In genomic region chr2:27861576-27862238, GRCm38 (mm10) we compare ENCODE assay signal across 15 mouse cellular contexts. TPM values are rescaled to one million over a fixed set of nuclear protein-coding genes. Genes with fewer than 3 reads are reported as not detected.
DNase-seq lines count a peak whose midpoint lies in the region; ATAC-seq and TF ChIP-seq lines count a peak whose summit lies in the region.
"Had no signal": no experiment of that assay in that cellular context is flagged by ENCODE, and none has a peak within 500 bp of the region (broad histone marks: within the 10 kb centered on the region; RNA-seq: fewer than 3 reads in every experiment).

No protein-coding gene starts in this region.

- ATAC-seq in forebrain, embryonic 11.5 days (replicated peaks; ENCODE audit: low FRiP score): no peak
- ATAC-seq: intestine, embryonic 15.5 days; midbrain, embryonic 13.5 days had no signal

- H3K36me3 ChIP-seq in forebrain, embryonic 11.5 days (ENCODE audit: control insufficient read depth, insufficient read depth, low read length): no peaks in the 10 kb centered on the region
- H3K36me3 ChIP-seq: hindbrain, embryonic 12.5 days; intestine, embryonic 15.5 days; liver, embryonic 13.5 days; midbrain, embryonic 13.5 days had no signal

- no peak overlapping the region for H3K9ac ChIP-seq in forebrain, embryonic 11.5 days (ENCODE audit: low read length)
- H3K9ac ChIP-seq: hindbrain, embryonic 12.5 days; intestine, embryonic 15.5 days; liver, embryonic 13.5 days; midbrain, embryonic 13.5 days had no signal

- peak overlapping the region; percentile 21; the same call in 1 of the 2 replicates for H3K27ac ChIP-seq in gastrocnemius, adult 2 months
- H3K27ac ChIP-seq in forebrain, embryonic 11.5 days (ENCODE audit: low read depth, low read length): no peak overlapping the region
- H3K27ac ChIP-seq: hindbrain, embryonic 12.5 days; intestine, embryonic 15.5 days; liver, embryonic 13.5 days; midbrain, embryonic 13.5 days had no signal

- H3K4me2 ChIP-seq in forebrain, embryonic 11.5 days (ENCODE audit: low read depth, low read length, severe bottlenecking): no peak overlapping the region
- H3K4me2 ChIP-seq: hindbrain, embryonic 12.5 days; intestine, embryonic 15.5 days; liver, embryonic 13.5 days; midbrain, embryonic 13.5 days had no signal

- peak; percentile 66 for DNase-seq in gastrocnemius, adult 2 months
- DNase-seq in gastrocnemius, postnatal 4 days (ENCODE audit: low spot score in 2 of 2): no peak
- peak; percentile 29 for DNase-seq in urinary bladder, postnatal 25 days (ENCODE audit: low spot score)
- DNase-seq in urinary bladder, adult 2 months (ENCODE audit: low spot score): no peak
- peak; percentile 48 to 49 for DNase-seq in heart, postnatal 10 days
- DNase-seq in forebrain, embryonic 11.5 days (ENCODE audit: low spot score): no peak
- DNase-seq in adrenal gland, adult (ENCODE audit: inconsistent age in 2 of 2, low spot score in 1 of 2): no peak
- DNase-seq: cerebellum, adult 11-12 months; kidney, postnatal 36 days; liver, embryonic 13.5 days; lung, postnatal 36 days; thymus, postnatal 14 days had no signal

- no peaks in the 10 kb centered on the region; the same call in 1 of the 2 replicates for H3K4me1 ChIP-seq in forebrain, embryonic 11.5 days (replicated peaks; ENCODE audit: control insufficient read depth, insufficient read depth, low read length)
- H3K4me1 ChIP-seq: liver, embryonic 13.5 days had no signal

- intact Hi-C loops in gastrocnemius, adult 2 months (cut with DNase I): no loop called here
- intact Hi-C loops in heart, postnatal 10 days (cut with DNase I): no loop called here

- WGBS in forebrain, embryonic 11.5 days: 87% methylated on average over 9 of the region's 9 CpGs

- no peak overlapping the region for H3K4me3 ChIP-seq in gastrocnemius, adult 2 months
- no peak overlapping the region for H3K4me3 ChIP-seq in forebrain, embryonic 11.5 days (ENCODE audit: low read depth, low read length)
- H3K4me3 ChIP-seq: hindbrain, embryonic 12.5 days; intestine, embryonic 15.5 days; liver, embryonic 13.5 days; midbrain, embryonic 13.5 days had no signal

- TF ChIP-seq CTCF in gastrocnemius, adult 2 months (IDR thresholded peaks at IDR 0.05): no peak

- no peaks in the 10 kb centered on the region; the same call in 1 of the 2 replicates for H3K27me3 ChIP-seq in forebrain, embryonic 11.5 days (ENCODE audit: control insufficient read depth, insufficient read depth, low read length)
- H3K27me3 ChIP-seq: hindbrain, embryonic 12.5 days; intestine, embryonic 15.5 days; midbrain, embryonic 13.5 days had no signal

- no peaks in the 10 kb centered on the region for H3K9me3 ChIP-seq in forebrain, embryonic 11.5 days (ENCODE audit: control insufficient read depth, low read length)
- H3K9me3 ChIP-seq: hindbrain, embryonic 12.5 days; intestine, embryonic 15.5 days; liver, embryonic 13.5 days; midbrain, embryonic 13.5 days had no signal

RNA-seq across cellular contexts. Expression of gene Col5a1, which starts 24.5 kb away (rescaled TPM):
- total RNA-seq in gastrocnemius, adult 2 months (2021): 10 to 100 TPM; 15.9 to 20.9 TPM
- 100 to 1,000 TPM; 479 to 480 TPM for total RNA-seq in gastrocnemius, postnatal 4 days (2021)
- 59.2 and 104 TPM in 2 replicates for polyA plus RNA-seq in urinary bladder, adult 2 months (2012; rRNA removed)
- total RNA-seq in heart, postnatal 10 days (2021): 100 to 1,000 TPM; 157 to 164 TPM
- polyA plus RNA-seq in forebrain, embryonic 11.5 days (2014; fragmentation: Nextera tagmentation; extraction: Ambion mirVana): 20.9 and 23.7 TPM in 2 replicates

Comparison
In these comparisons a context has a peak if more than half of its experiments do, and no peak if none do; other contexts are left out.
1. DNase-seq: peak in gastrocnemius, adult 2 months (single experiment), urinary bladder, postnatal 25 days (single experiment) and heart, postnatal 10 days (2 of 2); none in gastrocnemius, postnatal 4 days (0 of 2), urinary bladder, adult 2 months (single experiment), forebrain, embryonic 11.5 days (single experiment) and adrenal gland, adult (0 of 2).
2. RNA of gene Col5a1, which starts 24.5 kb away (total RNA-seq): 479 to 480 TPM in gastrocnemius, postnatal 4 days and 157 to 164 TPM in heart, postnatal 10 days; 15.9 to 20.9 TPM in gastrocnemius, adult 2 months; every median in the first group is over 4 times any median in the second.